Mouse (Mus musculus) olfactory bulb, adult 2 months (tissue): ENCODE measurements at regions not wholly inside any gene's neighbourhood (a gene's known extent, or its start where the extent isn't known, plus 50 kb on each side); places are given as distances from the start of the nearest gene placed in this dataset.

Experiments
- CTCF ChIP-seq: fragments of 200-500 bp; IDR thresholded peaks from 2 replicates; pipeline ENCODE4 v1.5.1; 2012; ENCODE audit warnings: low read depth, mild to moderate bottlenecking, low read length, moderate library complexity; ENCODE audit not compliant: insufficient read depth
- POLR2A ChIP-seq: fragments of 200-500 bp; IDR thresholded peaks from 2 replicates; pipeline ENCODE4 v1.6.1; 2012; ENCODE audit warnings: mild to moderate bottlenecking, low read depth, low read length, moderate library complexity; ENCODE audit not compliant: insufficient read depth

GRCm38 (mm10) chr17:9839256-9839655, 169.7 kb upstream of the Pabpc6 start:
- TF ChIP-seq CTCF (no peak), POLR2A (no peak)
